17 mouse cellular contexts compared by ENCODE assay signal in the genomic region with DNA sequence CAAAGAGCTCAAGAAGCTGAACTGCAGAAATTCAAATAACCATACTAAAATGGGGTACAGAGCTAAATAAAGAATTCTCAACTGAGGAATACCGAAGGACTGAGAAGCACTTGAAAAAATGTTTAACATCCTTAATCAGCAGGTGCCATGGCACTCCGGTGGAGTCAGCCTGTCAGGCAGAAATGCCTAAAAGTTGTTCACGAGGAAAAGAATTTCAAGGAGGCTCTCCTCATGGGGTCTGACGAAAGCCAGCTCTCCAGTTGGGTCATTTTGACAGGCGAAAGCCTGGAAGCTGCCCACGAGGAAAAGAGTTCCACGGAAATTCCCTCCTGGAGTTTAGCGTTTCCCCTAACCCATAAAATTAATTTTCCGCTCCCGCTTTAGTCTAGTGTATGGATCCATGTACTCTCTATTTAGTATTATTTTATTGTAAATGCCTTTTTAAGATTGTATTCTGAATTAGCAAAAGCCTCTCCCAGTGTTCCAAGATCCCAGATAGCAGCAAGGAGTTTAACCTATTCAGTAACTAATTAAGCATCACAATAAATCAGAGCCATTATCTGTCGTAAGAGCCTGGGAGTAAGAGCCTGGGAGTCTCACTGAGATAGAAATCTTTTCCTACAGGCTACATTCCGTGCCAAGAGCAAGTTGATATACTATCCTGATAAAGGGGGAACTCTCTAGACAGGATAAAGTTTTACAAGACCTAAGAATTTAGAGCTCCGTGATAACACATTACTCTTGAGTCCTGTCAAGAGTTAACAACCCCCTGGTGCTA. TPM values are rescaled to one million over a fixed set of nuclear protein-coding genes. Genes with fewer than 3 reads are reported as not detected.
"Had no signal": no experiment of that assay in that cellular context is flagged by ENCODE, and none has a peak within 500 bp of the region (broad histone marks: within the 10 kb centered on the region; RNA-seq: fewer than 3 reads in every experiment).

No protein-coding gene starts in this region.

RNA-seq across cellular contexts. Expression of a gene that starts 40.8 kb away (rescaled TPM):
- polyA plus RNA-seq: cerebellum, adult 2 months; cortical plate, adult 2 months; embryonic facial prominence, embryonic 10.5 days; embryonic facial prominence, embryonic 11.5 days; embryonic facial prominence, embryonic 12.5 days; embryonic facial prominence, embryonic 13.5 days; erythroblast, embryonic 14.5 days; forebrain, embryonic 10.5 days; forebrain, embryonic 11.5 days; forebrain, embryonic 12.5 days; forebrain, embryonic 13.5 days; forebrain, embryonic 14.5 days; forebrain, embryonic 15.5 days; forebrain, embryonic 16.5 days; forebrain, postnatal 0 days; frontal cortex, adult 2 months; gonadal fat pad, adult 2 months had no signal
